In genomic region chr15:102450928-102451327, GRCm38 (mm10) we compare ENCODE assay signal across 11 mouse cellular contexts. TPM values are rescaled to one million over a fixed set of nuclear protein-coding genes. Genes with fewer than 3 reads are reported as not detected.
DNase-seq lines count a peak whose midpoint lies in the region; ATAC-seq and TF ChIP-seq lines count a peak whose summit lies in the region.
"Had no signal": no experiment of that assay in that cellular context is flagged by ENCODE, and none has a peak within 500 bp of the region (broad histone marks: within the 10 kb centered on the region; RNA-seq: fewer than 3 reads in every experiment).

No protein-coding gene starts in this region.

- no peak for TF ChIP-seq CTCF in stomach, postnatal 0 days (IDR thresholded peaks at IDR 0.05; ENCODE audit: low read depth)

- no peak overlapping the region for H3K27ac ChIP-seq in kidney, embryonic 15.5 days
- H3K27ac ChIP-seq in stomach, postnatal 0 days (replicated peaks), result 0 out of 2 replicates have a peak overlapping the region, but pooled peaks have one; percentile 30

- no peaks in the 10 kb centered on the region for H3K36me3 ChIP-seq in kidney, embryonic 15.5 days
- H3K36me3 ChIP-seq in stomach, postnatal 0 days (ENCODE audit: control insufficient read depth, insufficient read depth, low read length), result no peaks in the 10 kb centered on the region

- intact Hi-C loops in left cerebral cortex, postnatal 4 days (cut with DNase I), result no loop called here

- 35% methylated on average over 7 of the region's 7 CpGs for WGBS in kidney, embryonic 15.5 days
- 25% methylated on average over 7 of the region's 7 CpGs for WGBS in stomach, postnatal 0 days

- no peak overlapping the region for H3K4me3 ChIP-seq in kidney, embryonic 15.5 days (replicated peaks)
- no peak overlapping the region for H3K4me3 ChIP-seq in stomach, postnatal 0 days (ENCODE audit: low read depth, low read length)

- TF ChIP-seq EP300 in stomach, postnatal 0 days (optimal IDR thresholded peaks at IDR 0.05), result no peak

- DNase-seq in kidney, adult 18-20 months, result peak; percentile 53
- peak; percentile 80 for DNase-seq in adrenal gland, postnatal 14 days
- peak; percentile 24 for DNase-seq in liver
- DNase-seq in stomach, postnatal 0 days (ENCODE audit: low spot score), result peak; percentile 74
- no peak for DNase-seq in right cerebral cortex, postnatal 25 days
- DNase-seq in left cerebral cortex, postnatal 4 days, result no peak
- no peak for DNase-seq in cerebellum, postnatal 25 days
- DNase-seq: heart, postnatal 4 days had no signal

- H3K4me1 ChIP-seq in kidney, embryonic 15.5 days, result 0 out of 2 replicates have a peak, but pooled peaks cover 2% of the 10 kb centered on the region
- no peaks in the 10 kb centered on the region for H3K4me1 ChIP-seq in stomach, postnatal 0 days (replicated peaks; ENCODE audit: control insufficient read depth, insufficient read depth)

- no peaks in the 10 kb centered on the region for H3K9me3 ChIP-seq in kidney, embryonic 15.5 days (replicated peaks)
- H3K9me3 ChIP-seq in stomach, postnatal 0 days (ENCODE audit: control insufficient read depth, low read length), result no peaks in the 10 kb centered on the region

- no peaks in the 10 kb centered on the region for H3K27me3 ChIP-seq in kidney, embryonic 15.5 days
- no peaks in the 10 kb centered on the region for H3K27me3 ChIP-seq in stomach, postnatal 0 days (ENCODE audit: control insufficient read depth, insufficient read depth, low read length)

- H3K4me2 ChIP-seq in kidney, embryonic 15.5 days, result no peak overlapping the region
- H3K4me2 ChIP-seq in stomach, postnatal 0 days (replicated peaks; ENCODE audit: low read depth), result no peak overlapping the region

- ATAC-seq in kidney, embryonic 15.5 days (replicated peaks; ENCODE audit: low FRiP score), result no peak
- peak; percentile 83 for ATAC-seq in stomach, postnatal 0 days (ENCODE audit: low FRiP score, low TSS enrichment)

- H3K9ac ChIP-seq in kidney, embryonic 15.5 days, result no peak overlapping the region
- no peak overlapping the region for H3K9ac ChIP-seq in stomach, postnatal 0 days (ENCODE audit: low read length)

RNA-seq across cellular contexts. Expression of gene Amhr2, which starts 5.8 kb away (rescaled TPM):
- polyA plus RNA-seq in kidney, embryonic 15.5 days (2015; fragmentation: Nextera tagmentation; extraction: Ambion mirVana), result 0.75 and 1.7 TPM in 2 replicates
- total RNA-seq in adrenal gland, postnatal 14 days (2021), result 1.5 and 1.6 TPM in 2 replicates
- 0.42 and 0.80 TPM in 2 replicates for polyA plus RNA-seq in stomach, postnatal 0 days (2015; fragmentation: Nextera tagmentation; extraction: Ambion mirVana)
- total RNA-seq in left cerebral cortex, postnatal 4 days (2021), result 1 to 10 TPM in 1 of 2 experiments, under 1 TPM in 1; 0.93 to 1.4 TPM

RNA-seq across cellular contexts. Expression of gene Prr13, which starts 7.9 kb away (rescaled TPM):
- polyA plus RNA-seq in kidney, embryonic 15.5 days (2015; fragmentation: Nextera tagmentation; extraction: Ambion mirVana), result 82.9 and 86.1 TPM in 2 replicates
- total RNA-seq in adrenal gland, postnatal 14 days (2021), result 75.6 and 89.5 TPM in 2 replicates
- polyA plus RNA-seq in stomach, postnatal 0 days (2015; fragmentation: Nextera tagmentation; extraction: Ambion mirVana), result 339 and 365 TPM in 2 replicates
- total RNA-seq in left cerebral cortex, postnatal 4 days (2021), result 10 to 100 TPM; 18.6 to 20.0 TPM

RNA-seq across cellular contexts. Expression of gene Pcbp2, which starts 19.4 kb away (rescaled TPM):
- 210 and 217 TPM in 2 replicates for polyA plus RNA-seq in kidney, embryonic 15.5 days (2015; fragmentation: Nextera tagmentation; extraction: Ambion mirVana)
- total RNA-seq in adrenal gland, postnatal 14 days (2021), result 726 and 812 TPM in 2 replicates
- polyA plus RNA-seq in stomach, postnatal 0 days (2015; fragmentation: Nextera tagmentation; extraction: Ambion mirVana), result 90.7 and 96.2 TPM in 2 replicates
- 100 to 1,000 TPM; 546 to 548 TPM for total RNA-seq in left cerebral cortex, postnatal 4 days (2021)

RNA-seq across cellular contexts. Expression of gene Sp1, which starts 45.0 kb away (rescaled TPM):
- 10.8 and 11.1 TPM in 2 replicates for polyA plus RNA-seq in kidney, embryonic 15.5 days (2015; fragmentation: Nextera tagmentation; extraction: Ambion mirVana)
- 72.6 and 73.7 TPM in 2 replicates for total RNA-seq in adrenal gland, postnatal 14 days (2021)
- 4.4 and 4.7 TPM in 2 replicates for polyA plus RNA-seq in stomach, postnatal 0 days (2015; fragmentation: Nextera tagmentation; extraction: Ambion mirVana)
- 10 to 100 TPM; 30.5 to 35.0 TPM for total RNA-seq in left cerebral cortex, postnatal 4 days (2021)

RNA-seq across cellular contexts. Expression of gene Gm10337, which starts 52.6 kb away (rescaled TPM):
- polyA plus RNA-seq in kidney, embryonic 15.5 days (2015; fragmentation: Nextera tagmentation; extraction: Ambion mirVana), result 2.8 and 5.5 TPM in 2 replicates
- not detected in 2 replicates for total RNA-seq in adrenal gland, postnatal 14 days (2021)
- polyA plus RNA-seq in stomach, postnatal 0 days (2015; fragmentation: Nextera tagmentation; extraction: Ambion mirVana), result not detected in 2 replicates
- total RNA-seq in left cerebral cortex, postnatal 4 days (2021), result not detected
- total RNA-seq: layer of hippocampus, postnatal 25 days had no signal
- polyA plus RNA-seq: neural tube, embryonic 14.5 days had no signal

Comparison
In these comparisons a context has a peak if more than half of its experiments do, and no peak if none do; other contexts are left out.
1. DNase-seq: peak in kidney, adult 18-20 months (single experiment), adrenal gland, postnatal 14 days (single experiment), liver (single experiment) and stomach, postnatal 0 days (single experiment); none in right cerebral cortex, postnatal 25 days (single experiment), left cerebral cortex, postnatal 4 days (single experiment) and cerebellum, postnatal 25 days (0 of 2).